ENCODE assay signal across 18 mouse cellular contexts in the genomic region with DNA sequence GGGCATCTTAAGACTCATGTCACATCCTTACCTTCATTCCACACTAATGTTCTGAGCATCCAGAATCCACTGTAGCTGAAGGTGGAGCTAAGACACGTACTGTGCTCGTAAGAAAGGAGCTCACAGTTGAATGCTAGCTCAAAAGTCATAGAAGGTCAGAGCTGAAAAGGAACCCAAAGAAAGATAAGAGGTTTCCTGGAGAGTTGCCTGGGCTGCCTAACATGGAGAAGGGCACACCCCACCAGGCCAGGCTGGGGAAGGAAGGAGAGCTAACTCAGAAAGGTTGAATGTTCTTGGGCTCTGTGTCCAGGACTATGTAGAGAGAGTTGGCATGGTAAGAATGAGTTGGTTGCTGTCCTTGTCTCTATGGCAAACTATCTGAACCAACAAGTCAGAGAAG. TPM values are rescaled to one million over a fixed set of nuclear protein-coding genes. Genes with fewer than 3 reads are reported as not detected.
DNase-seq lines count a peak whose midpoint lies in the region; ATAC-seq and TF ChIP-seq lines count a peak whose summit lies in the region.
"Had no signal": no experiment of that assay in that cellular context is flagged by ENCODE, and none has a peak within 500 bp of the region (broad histone marks: within the 10 kb centered on the region; RNA-seq: fewer than 3 reads in every experiment).

No protein-coding gene starts in this region.

- WGBS in liver, embryonic 14.5 days (ENCODE audit: insufficient replicate concordance) = 15% methylated on average over 2 of the region's 2 CpGs
- 75% methylated on average over 2 of the region's 2 CpGs for WGBS in intestine, postnatal 0 days
- WGBS in forebrain, embryonic 14.5 days = 91% methylated on average over 2 of the region's 2 CpGs

- H3K9ac ChIP-seq in MEL (ENCODE audit: control insufficient read depth, low read depth, low read length, poor library complexity, severe bottlenecking) = no peak overlapping the region
- H3K9ac ChIP-seq in liver, embryonic 14.5 days (replicated peaks) = peak overlapping the region; percentile 16; the same call in 1 of the 2 replicates
- no peak overlapping the region for H3K9ac ChIP-seq in intestine, postnatal 0 days (ENCODE audit: low read depth, low read length)
- no peak overlapping the region for H3K9ac ChIP-seq in forebrain, embryonic 14.5 days (ENCODE audit: low read length)
- H3K9ac ChIP-seq: heart, embryonic 15.5 days; midbrain, embryonic 12.5 days had no signal

- intact Hi-C loops in heart, postnatal 36 days (cut with DNase I) = no loop called here

- no peak overlapping the region for H3K27ac ChIP-seq in MEL (ENCODE audit: control insufficient read depth, low read depth, low read length)
- peak overlapping the region; percentile 46; the same call in 1 of the 2 replicates for H3K27ac ChIP-seq in liver, embryonic 14.5 days
- H3K27ac ChIP-seq in intestine, postnatal 0 days (ENCODE audit: low read depth, low read length) = no peak overlapping the region
- H3K27ac ChIP-seq in forebrain, embryonic 14.5 days (ENCODE audit: low read depth, low read length) = no peak overlapping the region
- H3K27ac ChIP-seq: heart, embryonic 15.5 days; midbrain, embryonic 12.5 days had no signal

- peak overlapping the region; percentile 22 for H3K4me2 ChIP-seq in liver, embryonic 14.5 days (ENCODE audit: low read depth)
- no peak overlapping the region for H3K4me2 ChIP-seq in intestine, postnatal 0 days (replicated peaks; ENCODE audit: low read depth)
- no peak overlapping the region for H3K4me2 ChIP-seq in forebrain, embryonic 14.5 days (ENCODE audit: low read length)
- H3K4me2 ChIP-seq: heart, embryonic 15.5 days; midbrain, embryonic 12.5 days had no signal

- peaks cover 0 to 18% of the 10 kb centered on the region in 2 experiments; a peak in 2 of 4 replicates for H3K36me3 ChIP-seq in MEL (ENCODE audit: control insufficient read depth in 1 of 2, insufficient read depth in 2 of 2, low read length in 2 of 2)
- H3K36me3 ChIP-seq in liver, embryonic 14.5 days (replicated peaks; ENCODE audit: control insufficient read depth, insufficient read depth, low read depth) = no peaks in the 10 kb centered on the region
- H3K36me3 ChIP-seq in intestine, postnatal 0 days (ENCODE audit: control insufficient read depth, insufficient read depth) = no peaks in the 10 kb centered on the region
- no peaks in the 10 kb centered on the region for H3K36me3 ChIP-seq in forebrain, embryonic 14.5 days (ENCODE audit: control insufficient read depth, insufficient read depth, low read length)
- H3K36me3 ChIP-seq: heart, embryonic 15.5 days; midbrain, embryonic 12.5 days had no signal

- peak; percentile 60 to 62 for DNase-seq in heart, adult 18-20 months
- DNase-seq in heart, postnatal 36 days = no peak
- peak; percentile 42 for DNase-seq in MEL (ENCODE audit: low read depth, low spot score)
- DNase-seq in liver, embryonic 14.5 days (ENCODE audit: low read depth in 3 of 3, low spot score in 3 of 3) = no peak
- DNase-seq in forebrain, embryonic 14.5 days (ENCODE audit: low spot score) = no peak
- DNase-seq: adrenal gland, postnatal 14 days; cerebellum, adult 8-10 months; gastrocnemius, postnatal 10 days; kidney, adult 8-10 months; kidney, postnatal 25 days; lung, postnatal 14 days; right cerebral cortex, postnatal 4 days; thymus, postnatal 4 days had no signal

- 0 out of 4 replicates have a peak, but pooled peaks of 1 of the 2 experiments have one; percentile 22 for TF ChIP-seq EP300 in MEL (IDR thresholded peaks at IDR 0.05; ENCODE audit: low read depth in 1 of 2, low read length in 2 of 2)
- no peak for TF ChIP-seq EP300 in liver, embryonic 14.5 days (IDR thresholded peaks at IDR 0.05; ENCODE audit: low read depth)

- peaks cover 14 to 38% of the 10 kb centered on the region in 2 experiments for H3K4me1 ChIP-seq in MEL (ENCODE audit: control insufficient read depth in 1 of 2, insufficient read depth in 2 of 2, low read length in 2 of 2)
- peaks cover 58 to 62% of the 10 kb centered on the region in 2 experiments for H3K4me1 ChIP-seq in liver, embryonic 14.5 days (replicated peaks; ENCODE audit: control insufficient read depth in 2 of 2, insufficient read depth in 2 of 2, low read length in 1 of 2)
- H3K4me1 ChIP-seq in intestine, postnatal 0 days (replicated peaks; ENCODE audit: control insufficient read depth, insufficient read depth, low read length) = peaks cover 7% of the 10 kb centered on the region; the same call in 1 of the 2 replicates
- H3K4me1 ChIP-seq in forebrain, embryonic 14.5 days (ENCODE audit: control insufficient read depth, insufficient read depth, low read length) = peaks cover 4% of the 10 kb centered on the region

- TF ChIP-seq CTCF in MEL (IDR thresholded peaks at IDR 0.05 in 2 of 3, conservative IDR thresholded peaks at IDR 0.05 in 1 of 3; ENCODE audit: control insufficient read depth in 1 of 3, insufficient read depth in 1 of 3, low read depth in 2 of 3, low read length in 3 of 3, poor library complexity in 1 of 3, severe bottlenecking in 1 of 3) = no peak
- no peak for TF ChIP-seq CTCF in liver, embryonic 14.5 days (IDR thresholded peaks at IDR 0.05; ENCODE audit: low read depth)
- TF ChIP-seq CTCF in intestine, postnatal 0 days (IDR thresholded peaks at IDR 0.05; ENCODE audit: low read depth) = no peak

- H3K27me3 ChIP-seq in MEL (ENCODE audit: control insufficient read depth in 1 of 2, insufficient read depth in 2 of 2, low read length in 2 of 2) = no peaks in the 10 kb centered on the region
- H3K27me3 ChIP-seq in liver, embryonic 14.5 days (ENCODE audit: control insufficient read depth, insufficient read depth, low read length) = no peaks in the 10 kb centered on the region
- no peaks in the 10 kb centered on the region for H3K27me3 ChIP-seq in intestine, postnatal 0 days (replicated peaks; ENCODE audit: control insufficient read depth, insufficient read depth, low read length)
- no peaks in the 10 kb centered on the region for H3K27me3 ChIP-seq in forebrain, embryonic 14.5 days (replicated peaks; ENCODE audit: control insufficient read depth, insufficient read depth, low read length)
- H3K27me3 ChIP-seq: heart, embryonic 15.5 days; midbrain, embryonic 12.5 days had no signal

- H3K9me3 ChIP-seq in MEL (replicated peaks; ENCODE audit: insufficient read depth, low read length) = no peaks in the 10 kb centered on the region
- no peaks in the 10 kb centered on the region for H3K9me3 ChIP-seq in liver, embryonic 14.5 days (ENCODE audit: control insufficient read depth, low read length)
- H3K9me3 ChIP-seq in intestine, postnatal 0 days (ENCODE audit: control insufficient read depth) = no peaks in the 10 kb centered on the region
- H3K9me3 ChIP-seq in forebrain, embryonic 14.5 days (replicated peaks; ENCODE audit: control insufficient read depth, low read length) = no peaks in the 10 kb centered on the region
- H3K9me3 ChIP-seq: heart, embryonic 15.5 days; midbrain, embryonic 12.5 days had no signal

- 0 out of 4 replicates have a peak overlapping the region, but pooled peaks of 1 of the 2 experiments have one; percentile 9 for H3K4me3 ChIP-seq in MEL (ENCODE audit: control insufficient read depth in 1 of 2, insufficient read depth in 1 of 2, low read depth in 2 of 2, low read length in 2 of 2)
- no peak overlapping the region for H3K4me3 ChIP-seq in liver, embryonic 14.5 days (ENCODE audit: insufficient read depth in 1 of 2, low read depth in 2 of 2, low read length in 2 of 2)
- H3K4me3 ChIP-seq in intestine, postnatal 0 days (ENCODE audit: low read depth, low read length) = no peak overlapping the region
- H3K4me3 ChIP-seq in forebrain, embryonic 14.5 days (ENCODE audit: low read depth, low read length) = no peak overlapping the region
- H3K4me3 ChIP-seq: heart, embryonic 15.5 days; midbrain, embryonic 12.5 days had no signal

- ATAC-seq in erythroid progenitor cell, adult 5-6 weeks (replicated peaks; ENCODE audit: low FRiP score, poor library complexity, severe bottlenecking) = peak; percentile 47
- ATAC-seq in liver, embryonic 14.5 days (ENCODE audit: insufficient read depth) = no peak
- ATAC-seq in intestine, postnatal 0 days = no peak
- ATAC-seq in granulocyte monocyte progenitor cell, adult 5-6 weeks (replicated peaks; ENCODE audit: poor library complexity, severe bottlenecking) = no peak
- ATAC-seq in forebrain, embryonic 14.5 days = no peak

- no peak for TF ChIP-seq RAD21 in MEL (IDR thresholded peaks at IDR 0.05; ENCODE audit: low read depth, low read length)

- no peaks in the 10 kb centered on the region for H3K79me2 ChIP-seq in MEL (ENCODE audit: control insufficient read depth, insufficient read depth, low read length, poor library complexity)

- no peak for TF ChIP-seq POLR2A in MEL (IDR thresholded peaks at IDR 0.05; ENCODE audit: control insufficient read depth in 1 of 2, insufficient read depth in 1 of 2, low read depth in 1 of 2, low read length in 2 of 2, poor library complexity in 1 of 2)

TF ChIP-seq in MEL, 35 proteins besides CTCF, POLR2A, EP300 and RAD21:
- no peak for TF ChIP-seq USF1 (IDR thresholded peaks at IDR 0.05; ENCODE audit: low read depth, low read length)
- TF ChIP-seq GATA1 (IDR thresholded peaks at IDR 0.05; ENCODE audit: low read depth, low read length) = 0 out of 2 replicates have a peak, but pooled peaks have one; percentile 6
- 0 out of 2 replicates have a peak, but pooled peaks have one; percentile 41 for TF ChIP-seq TCF12 (IDR thresholded peaks at IDR 0.05; ENCODE audit: low read depth, low read length)
- 0 out of 2 replicates have a peak, but pooled peaks have one; percentile 19 for TF ChIP-seq RCOR1 (IDR thresholded peaks at IDR 0.05; ENCODE audit: low read depth, low read length)
- 0 out of 2 replicates have a peak, but pooled peaks have one; percentile 29 for TF ChIP-seq ETS1 (IDR thresholded peaks at IDR 0.05; ENCODE audit: low read depth, low read length)

RNA-seq across cellular contexts. Expression of a gene that starts 21.8 kb away (rescaled TPM):
- total RNA-seq in heart, adult 18-20 months (2021) = 100 to 1,000 TPM in 1 of 2 experiments, 10 to 100 TPM in 1; 78.4 to 104 TPM
- total RNA-seq in heart, postnatal 36 days (2021) = 100 to 1,000 TPM; 107 to 114 TPM
- 0.13 and 0.42 TPM in 2 replicates for total RNA-seq in MEL (2012; rRNA removed)
- under 1 TPM in 1 of 2 experiments, not detected in 1; 0.29 TPM for polyA plus RNA-seq in MEL (2012; ENCODE audit: insufficient read depth in 1 of 2, insufficient read length in 2 of 2, low read depth in 1 of 2, low replicate concordance in 2 of 2, missing spikeins in 1 of 2)
- total RNA-seq in erythroid progenitor cell, adult 5-6 weeks (2015; ENCODE audit: low replicate concordance) = 8.8 and 31.4 TPM in 2 replicates
- total RNA-seq in erythroid progenitor cell, adult 5-6 weeks (2017; ENCODE audit: low replicate concordance) = 19.9 and 33.4 TPM in 2 replicates
- polyA plus RNA-seq in liver, embryonic 14.5 days (2012; rRNA removed) = 5.4 and 9.0 TPM in 2 replicates
- polyA plus RNA-seq in liver, embryonic 14.5 days (2014; fragmentation: Nextera tagmentation; extraction: Ambion mirVana) = 11.1 and 14.9 TPM in 2 replicates
- 10.6 and 13.2 TPM in 2 replicates for polyA plus RNA-seq in intestine, postnatal 0 days (2015; fragmentation: Nextera tagmentation; extraction: Ambion mirVana)
- 0.43 and 5.1 TPM in 2 replicates for total RNA-seq in granulocyte monocyte progenitor cell, adult 5-6 weeks (2014; fragmentation: Nextera tagmentation)
- 0.10 and 0.39 TPM in 2 replicates for total RNA-seq in granulocyte monocyte progenitor cell, adult 5-6 weeks (2017)
- 8.7 and 8.8 TPM in 2 replicates for polyA plus RNA-seq in forebrain, embryonic 14.5 days (2014; fragmentation: Nextera tagmentation; extraction: Ambion mirVana)

Comparison
In these comparisons a context has a peak if more than half of its experiments do, and no peak if none do; other contexts are left out.
1. DNase-seq: peak in heart, adult 18-20 months (2 of 2) and MEL (single experiment); none in heart, postnatal 36 days (0 of 2), liver, embryonic 14.5 days (0 of 3) and forebrain, embryonic 14.5 days (single experiment).